Mouse (Mus musculus) layer of hippocampus, adult 2 months (tissue): Measurements from ENCODE around the gene Kcnj10. TPM values are rescaled to one million over a fixed set of nuclear protein-coding genes. Genes with fewer than 3 reads are reported as not detected.

Experiments used
- DNase-seq, 2 experiments: peaks; one replicate each; pipeline ENCODE4 v3.0.0; 2022; ENCODE audit warnings: low spot score in 2 of 2
- H3K27ac ChIP-seq: fragments of 200-600 bp; 2 replicates; pipeline ENCODE4 v1.8.1; 2022
- H3K4me3 ChIP-seq: fragments of 200-600 bp; 2 replicates; pipeline ENCODE4 v1.8.1; 2022; ENCODE audit warnings: mild to moderate bottlenecking
- CTCF ChIP-seq: fragments of 200-600 bp; conservative IDR thresholded peaks from 2 replicates; pipeline ENCODE4 v1.8.1; 2022; ENCODE audit warnings: antibody characterized with exemption, mild to moderate bottlenecking, moderate library complexity
- total RNA-seq, 2 experiments: library from RNA; stranded (reverse); gene quantifications; 2 replicates each; pipeline ENCODE4 v1.2.3; 2021

Kcnj10 gene
- total RNA-seq, 2 experiments from 2014 or later: 83.2 to 91.6 TPM

DNA sequence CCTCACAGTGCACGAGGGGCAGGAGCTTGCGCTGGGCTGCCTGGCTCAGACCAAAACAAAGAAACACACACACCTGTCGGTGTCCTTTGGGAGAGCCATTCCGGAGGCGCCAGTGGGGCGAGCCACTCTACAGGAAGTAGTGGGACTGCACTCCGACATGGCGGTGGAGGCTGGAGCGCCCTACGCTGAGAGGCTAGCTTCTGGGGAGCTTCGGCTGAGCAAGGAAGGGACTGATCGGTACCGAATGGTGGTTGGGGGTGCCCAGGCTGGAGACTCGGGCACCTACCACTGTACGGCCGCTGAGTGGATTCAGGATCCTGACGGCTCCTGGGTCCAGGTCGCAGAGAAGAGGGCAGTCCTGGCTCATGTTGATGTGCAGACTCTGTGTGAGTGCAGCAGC is 23.6 kb upstream of the Kcnj10 start:
- peak in 1 of 2 experiments; percentile 22 for DNase-seq
- H3K27ac ChIP-seq: peak overlapping the region; percentile 89

DNA sequence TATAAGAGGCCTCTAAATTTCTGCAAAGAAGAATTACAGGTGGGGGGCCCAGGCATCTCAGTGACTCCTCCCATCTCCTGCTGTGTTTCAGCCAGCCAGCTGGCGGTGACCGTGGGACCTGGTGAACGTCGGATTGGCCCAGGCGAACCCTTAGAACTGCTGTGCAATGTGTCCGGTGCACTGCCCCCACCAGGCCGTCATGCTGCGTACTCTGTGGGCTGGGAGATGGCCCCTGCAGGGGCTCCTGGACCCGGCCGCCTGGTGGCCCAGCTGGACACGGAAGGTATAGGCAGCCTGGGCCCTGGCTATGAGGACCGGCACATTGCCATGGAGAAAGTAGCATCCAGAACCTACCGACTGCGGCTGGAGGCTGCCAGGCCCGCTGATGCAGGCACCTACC is 23.1 kb upstream of the Kcnj10 start:
- Histone ChIP-seq H3K4me3 (no peak overlapping the region), H3K27ac (peak overlapping the region; percentile 89)
- no peak; the same call in 1 of the 2 replicates for TF ChIP-seq CTCF
- DNase-seq: peak in 1 of 2 experiments; percentile 34

More for the DNA sequence above, 23.6 kb upstream of the Kcnj10 start:
- H3K4me3 ChIP-seq: no peak overlapping the region
- no peak for TF ChIP-seq CTCF

DNA sequence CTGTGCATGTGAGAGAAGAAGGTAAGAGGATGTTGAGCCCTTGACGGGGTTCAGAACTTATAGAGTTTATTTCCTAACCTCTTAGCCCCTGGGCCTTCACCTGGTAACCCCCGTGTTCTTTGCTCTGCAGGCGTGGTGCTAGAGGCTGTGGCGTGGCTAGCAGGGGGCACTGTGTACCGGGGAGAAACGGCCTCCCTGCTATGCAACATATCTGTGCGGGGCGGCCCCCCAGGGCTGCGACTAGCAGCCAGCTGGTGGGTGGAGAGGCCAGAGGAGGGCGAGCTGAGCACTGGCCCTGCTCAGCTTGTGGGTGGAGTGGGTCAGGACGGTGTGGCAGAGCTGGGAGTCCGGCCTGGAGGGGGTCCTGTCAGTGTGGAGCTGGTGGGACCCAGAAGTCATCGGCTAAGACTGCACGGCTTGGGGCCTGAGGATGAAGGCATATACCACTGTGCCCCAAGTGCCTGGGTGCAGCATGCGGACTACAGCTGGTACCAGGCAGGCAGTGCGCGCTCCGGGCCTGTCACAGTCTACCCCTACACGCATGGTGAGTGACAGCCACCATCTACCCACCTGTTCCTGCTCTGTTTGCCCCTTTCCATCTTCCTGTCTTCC is 22.5 kb upstream of the Kcnj10 start:
- peak in 1 of 2 experiments; percentile 52 for DNase-seq
- H3K4me3 ChIP-seq: no peak overlapping the region
- H3K27ac ChIP-seq: peak overlapping the region; percentile 89
- TF ChIP-seq CTCF: no peak

DNA sequence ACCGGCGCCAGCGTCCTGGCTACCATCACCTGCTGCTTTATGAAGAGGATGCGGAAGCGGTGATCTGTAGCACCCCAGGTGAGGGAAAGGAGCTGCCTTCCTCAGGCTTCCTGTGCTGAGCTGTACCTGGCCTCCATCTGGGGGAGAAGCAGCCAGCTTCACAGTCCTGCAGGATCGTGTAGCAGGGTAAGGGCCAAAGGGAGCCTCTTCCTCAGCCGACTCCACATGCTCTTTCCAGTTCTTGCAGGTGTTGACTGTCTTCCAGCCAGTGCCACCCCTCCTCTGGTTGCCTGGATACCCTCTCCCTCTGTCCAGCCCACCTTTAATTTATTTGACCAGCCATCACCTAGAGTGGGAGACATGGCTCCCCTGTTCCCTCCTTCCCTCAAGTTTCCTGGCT is 21.7 kb upstream of the Kcnj10 start:
- H3K4me3 ChIP-seq: no peak overlapping the region
- peak in 1 of 2 experiments; percentile 13 for DNase-seq
- H3K27ac ChIP-seq: peak overlapping the region; percentile 86
- no peak for TF ChIP-seq CTCF

DNA sequence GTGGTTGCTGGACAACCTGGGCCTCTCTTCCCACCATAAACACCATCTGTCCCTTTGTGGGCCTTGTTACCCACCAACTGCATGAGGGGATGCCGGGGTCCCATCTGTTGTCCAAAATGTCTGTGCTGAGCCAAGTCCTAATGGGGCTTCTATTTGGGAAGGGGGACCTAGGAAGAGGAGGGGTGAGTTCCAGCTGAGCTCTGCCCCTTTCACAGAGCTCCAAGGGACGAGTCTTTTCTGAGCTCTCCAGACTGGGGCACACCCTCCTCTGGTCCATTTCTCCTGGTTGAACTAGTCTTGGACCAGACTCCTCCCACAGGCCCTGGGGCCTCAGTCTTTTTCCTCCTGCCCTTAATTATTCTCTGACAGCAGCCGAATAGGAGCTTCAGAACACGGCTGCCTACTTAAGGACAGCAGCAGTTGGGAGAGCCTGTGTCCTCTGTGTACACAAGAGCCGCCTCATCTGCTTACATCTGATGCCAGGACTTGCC is 21.0 kb upstream of the Kcnj10 start:
- DNase-seq: peak in 1 of 2 experiments; percentile 35
- Histone ChIP-seq H3K27ac (peak overlapping the region; percentile 86), H3K4me3 (no peak overlapping the region)
- TF ChIP-seq CTCF: no peak

DNA sequence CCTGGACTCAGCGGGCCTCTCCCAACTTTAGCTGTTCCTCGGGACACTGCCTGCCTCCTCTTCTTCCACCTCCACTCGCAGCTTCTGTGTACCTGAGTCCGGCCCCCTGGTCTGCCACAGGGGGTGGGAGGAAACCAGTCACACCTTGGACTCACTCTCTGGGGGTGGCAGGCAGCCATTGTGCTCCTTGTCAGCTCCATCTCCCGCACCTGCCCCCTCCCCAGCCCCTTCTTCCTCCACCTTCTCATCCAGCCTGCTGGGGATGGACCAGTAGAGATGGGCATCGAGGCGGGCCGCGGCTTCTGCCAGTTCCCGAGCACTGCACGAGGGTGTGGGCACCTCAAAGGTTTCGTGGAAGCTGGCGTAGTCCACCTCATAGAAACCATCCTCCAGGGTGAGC is 18.3 kb upstream of the Kcnj10 start:
- DNase-seq: no peak
- peak overlapping the region; percentile 90 for H3K27ac ChIP-seq
- TF ChIP-seq CTCF: no peak
- H3K4me3 ChIP-seq: no peak overlapping the region

DNA sequence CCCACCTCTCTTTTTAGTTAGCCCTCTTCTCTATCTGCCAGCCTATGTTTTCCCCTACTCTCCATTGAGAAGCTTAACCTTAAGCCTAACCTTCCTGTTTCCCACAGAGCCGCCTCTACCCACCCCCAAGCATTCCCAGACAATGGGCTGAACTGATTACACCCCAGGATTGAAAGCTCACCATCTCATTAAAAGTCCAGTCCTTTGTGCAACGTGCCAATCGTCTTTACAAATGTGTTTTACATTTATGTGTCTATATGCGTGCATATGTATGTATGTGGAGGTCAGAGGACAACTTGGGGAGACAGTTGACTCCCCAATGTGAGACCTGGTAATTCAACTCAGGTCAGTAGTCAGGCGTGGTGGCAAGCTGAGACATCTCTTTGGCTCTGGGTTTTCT is 17.7 kb upstream of the Kcnj10 start:
- DNase-seq: no peak
- Histone ChIP-seq H3K4me3 (no peak overlapping the region), H3K27ac (peak overlapping the region; percentile 90)
- no peak for TF ChIP-seq CTCF

DNA sequence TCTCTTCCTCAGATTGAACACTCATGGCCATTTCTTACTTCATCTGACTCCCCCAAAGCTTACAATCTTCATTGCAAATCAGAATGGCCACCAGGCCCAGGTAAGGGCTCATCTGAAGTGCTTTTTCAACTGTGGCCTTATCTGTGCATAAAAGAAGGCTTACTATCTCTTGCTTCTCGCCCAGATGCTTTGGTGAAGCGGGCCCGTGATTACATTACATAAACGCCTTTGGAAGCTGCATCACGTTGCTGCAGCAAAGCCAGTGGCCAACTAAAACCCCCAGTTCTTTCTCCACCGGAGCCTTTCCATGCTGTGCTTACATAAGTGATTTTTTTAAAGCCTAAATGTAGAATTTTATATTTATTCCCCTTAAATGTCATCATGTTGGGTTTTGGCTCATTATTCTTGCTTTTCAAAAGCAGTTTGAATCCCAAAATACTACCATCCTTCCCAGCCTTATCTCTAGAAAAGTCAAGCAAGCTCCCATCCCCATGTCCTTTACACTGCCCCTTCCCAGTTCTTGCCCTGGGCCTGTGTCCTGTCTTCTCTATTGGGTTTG is 17.1 kb upstream of the Kcnj10 start:
- DNase-seq: peak in 1 of 2 experiments; percentile 79
- H3K4me3 ChIP-seq: no peak overlapping the region
- no peak for TF ChIP-seq CTCF
- peak overlapping the region; percentile 90 for H3K27ac ChIP-seq

DNA sequence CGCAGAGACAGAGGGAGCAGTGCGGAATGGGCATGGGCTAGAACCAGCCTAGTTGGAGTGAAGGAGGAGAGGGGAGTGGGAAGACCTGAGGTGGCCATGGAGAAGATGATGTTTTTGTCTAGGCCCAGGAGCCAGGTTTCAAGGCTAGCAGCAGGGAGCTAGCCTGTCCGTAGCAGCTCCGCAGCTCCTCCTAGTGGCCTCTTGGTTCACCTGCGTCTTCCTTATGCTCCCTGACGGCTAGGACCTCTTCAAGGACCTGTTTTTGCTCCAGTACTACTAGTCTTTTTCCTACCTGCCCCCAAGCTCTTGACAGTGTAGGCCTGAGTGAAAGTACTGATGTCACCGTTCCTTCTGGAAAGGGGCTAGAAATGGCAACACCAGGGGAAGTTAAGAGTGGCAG is 16.3 kb upstream of the Kcnj10 start:
- peak; percentile 95 for TF ChIP-seq CTCF
- peak in 1 of 2 experiments; percentile 75 for DNase-seq
- H3K27ac ChIP-seq: peak overlapping the region; percentile 90
- H3K4me3 ChIP-seq: no peak overlapping the region; the same call in 1 of the 2 replicates

DNA sequence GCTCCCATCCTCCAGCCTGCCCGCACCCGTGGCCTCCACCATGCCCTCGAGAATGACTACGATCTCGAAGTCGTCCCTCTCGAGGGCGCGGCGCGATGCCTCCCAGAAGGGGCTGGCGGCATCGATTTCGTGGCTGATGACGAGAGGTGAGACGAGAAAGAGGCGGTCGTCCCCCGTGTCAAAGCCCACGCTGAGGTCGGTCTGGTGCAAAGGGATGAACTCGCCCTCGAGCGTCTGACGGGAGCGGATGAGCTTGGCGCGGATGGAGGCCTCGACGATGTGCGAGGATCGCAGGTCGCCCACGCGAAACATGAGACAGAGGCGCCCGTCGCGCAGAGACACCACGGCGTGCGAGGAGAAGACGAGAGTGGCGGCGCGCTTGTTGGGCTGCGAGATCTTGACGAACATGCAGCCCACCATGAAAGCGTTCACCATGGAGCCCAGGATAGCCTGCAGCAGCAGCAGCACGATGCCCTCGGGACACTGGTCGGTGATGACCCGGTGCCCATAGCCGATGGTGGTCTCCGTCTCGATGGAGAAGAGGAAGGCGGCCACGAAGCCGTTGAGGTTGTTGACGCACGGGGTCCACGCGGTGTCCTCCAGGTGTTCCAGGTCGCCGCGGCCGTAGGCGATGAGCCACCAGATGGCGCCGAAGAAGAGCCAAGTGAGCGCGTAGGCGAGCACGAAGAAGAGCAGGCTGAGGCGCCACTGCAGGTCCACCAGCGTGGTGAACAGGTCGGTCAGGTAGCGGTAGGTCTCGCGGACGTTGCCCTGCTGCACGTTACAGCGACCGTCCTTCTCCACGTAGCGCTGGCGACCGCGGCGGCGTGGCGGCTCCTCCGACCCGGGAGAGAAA is 15.1 kb upstream of the Kcnj10 start:
- DNase-seq: no peak
- peak overlapping the region; percentile 45 for H3K4me3 ChIP-seq
- H3K27ac ChIP-seq: peak overlapping the region; percentile 90

DNA sequence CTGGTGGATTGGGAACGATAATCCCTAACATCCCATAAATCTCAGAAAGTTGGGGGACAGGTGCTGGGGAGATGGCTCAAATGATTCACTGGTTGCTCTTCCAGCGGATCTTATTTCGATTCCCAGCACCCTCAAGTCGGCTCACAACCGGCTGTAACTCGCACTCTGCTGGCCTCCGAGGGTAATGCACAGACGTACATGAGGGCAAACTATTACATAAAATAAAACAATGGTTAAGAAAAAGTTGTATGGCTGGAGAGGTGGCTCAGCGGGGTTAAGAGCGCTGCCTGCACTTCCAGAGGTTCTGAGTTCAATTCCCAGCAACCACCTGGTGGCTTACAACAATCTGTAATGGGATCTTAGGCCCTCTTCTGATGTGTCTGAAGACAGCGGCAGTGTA is 14.3 kb upstream of the Kcnj10 start:
- H3K27ac ChIP-seq: peak overlapping the region; percentile 90; the same call in 1 of the 2 replicates
- no peak; the same call in 1 of the 2 replicates for TF ChIP-seq CTCF
- DNase-seq: no peak
- H3K4me3 ChIP-seq: peak overlapping the region; percentile 72

More for the DNA sequence above, 15.1 kb upstream of the Kcnj10 start:
- TF ChIP-seq CTCF: peak; percentile 72

DNA sequence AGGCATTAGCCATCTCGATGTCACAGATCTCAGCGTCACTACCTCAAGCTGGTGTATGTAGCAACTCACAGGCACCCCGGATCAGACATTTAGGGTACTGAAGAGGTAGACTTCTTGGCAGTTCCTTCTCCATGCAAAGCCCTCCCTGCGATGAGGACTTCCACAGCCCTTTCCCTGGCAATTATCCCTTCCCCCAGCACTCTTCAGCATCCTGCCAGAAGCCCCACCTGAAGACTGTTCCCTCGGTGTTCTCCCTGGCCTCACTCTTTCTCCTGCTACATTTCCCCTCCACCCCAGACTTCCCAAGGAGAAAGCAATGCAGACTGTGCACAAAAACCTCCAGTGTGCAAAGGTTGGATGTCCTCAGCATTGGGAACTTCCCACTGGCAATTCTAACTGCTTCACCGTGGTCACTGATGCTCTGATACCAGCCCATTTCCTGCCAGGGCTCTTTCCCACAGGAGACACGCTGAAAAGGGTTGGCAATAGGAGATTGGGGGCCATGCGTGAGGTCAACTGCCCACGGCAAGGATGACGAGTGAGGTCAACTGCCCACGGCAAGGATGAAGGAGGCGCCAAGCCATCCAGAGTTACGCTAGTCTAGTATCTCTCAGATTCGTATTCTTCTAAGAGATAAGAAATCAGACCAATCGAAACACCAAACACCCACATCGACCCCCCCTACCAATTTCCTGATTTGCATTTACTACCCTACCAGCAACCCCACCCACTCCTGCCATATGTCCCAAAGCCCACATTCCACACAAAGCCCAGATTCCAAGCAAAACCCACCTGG is 13.6 kb upstream of the Kcnj10 start:
- H3K4me3 ChIP-seq: peak overlapping the region; percentile 72
- H3K27ac ChIP-seq: peak overlapping the region; percentile 96
- DNase-seq: peak in 1 of 2 experiments; percentile 78
- no peak for TF ChIP-seq CTCF

DNA sequence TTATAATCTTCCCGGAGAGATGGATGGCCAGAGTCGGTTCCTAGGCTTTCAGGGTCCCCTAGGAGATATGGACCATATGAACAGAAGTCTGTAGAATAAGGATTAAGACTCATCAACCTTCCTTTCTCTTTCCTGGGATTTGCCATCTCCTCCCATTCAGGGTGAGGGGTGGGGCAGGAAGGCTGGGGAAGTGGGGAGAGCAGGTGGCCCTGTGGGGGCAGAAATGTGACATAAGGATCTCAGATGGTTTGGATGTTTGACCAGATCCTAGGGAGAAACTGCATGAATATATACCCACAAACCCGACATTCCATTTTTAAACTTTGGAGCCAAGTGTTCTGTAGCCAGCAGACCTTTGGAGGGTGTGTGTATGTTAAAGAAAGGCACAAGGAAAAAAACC is 13.0 kb upstream of the Kcnj10 start:
- no peak for DNase-seq
- peak overlapping the region; percentile 72 for H3K4me3 ChIP-seq
- H3K27ac ChIP-seq: peak overlapping the region; percentile 96
- TF ChIP-seq CTCF: no peak
